Mouse (Mus musculus) embryonic fibroblast, embryonic 13.5 days (primary cell): ENCODE data around the gene Cstf2t.

ENCODE experiments used
- CTCF ChIP-seq: IDR thresholded peaks from 2 replicates; pipeline ENCODE4 v1.5.1; 2011; ENCODE audit warnings: mild to moderate bottlenecking, control low read depth, low read length, moderate library complexity, borderline replicate concordance; ENCODE audit not compliant: insufficient read depth
- POLR2A ChIP-seq: IDR thresholded peaks from 2 replicates; pipeline ENCODE4 v1.6.1; 2011; ENCODE audit warnings: low read depth, mild to moderate bottlenecking, control low read depth, low read length, moderate library complexity

DNA sequence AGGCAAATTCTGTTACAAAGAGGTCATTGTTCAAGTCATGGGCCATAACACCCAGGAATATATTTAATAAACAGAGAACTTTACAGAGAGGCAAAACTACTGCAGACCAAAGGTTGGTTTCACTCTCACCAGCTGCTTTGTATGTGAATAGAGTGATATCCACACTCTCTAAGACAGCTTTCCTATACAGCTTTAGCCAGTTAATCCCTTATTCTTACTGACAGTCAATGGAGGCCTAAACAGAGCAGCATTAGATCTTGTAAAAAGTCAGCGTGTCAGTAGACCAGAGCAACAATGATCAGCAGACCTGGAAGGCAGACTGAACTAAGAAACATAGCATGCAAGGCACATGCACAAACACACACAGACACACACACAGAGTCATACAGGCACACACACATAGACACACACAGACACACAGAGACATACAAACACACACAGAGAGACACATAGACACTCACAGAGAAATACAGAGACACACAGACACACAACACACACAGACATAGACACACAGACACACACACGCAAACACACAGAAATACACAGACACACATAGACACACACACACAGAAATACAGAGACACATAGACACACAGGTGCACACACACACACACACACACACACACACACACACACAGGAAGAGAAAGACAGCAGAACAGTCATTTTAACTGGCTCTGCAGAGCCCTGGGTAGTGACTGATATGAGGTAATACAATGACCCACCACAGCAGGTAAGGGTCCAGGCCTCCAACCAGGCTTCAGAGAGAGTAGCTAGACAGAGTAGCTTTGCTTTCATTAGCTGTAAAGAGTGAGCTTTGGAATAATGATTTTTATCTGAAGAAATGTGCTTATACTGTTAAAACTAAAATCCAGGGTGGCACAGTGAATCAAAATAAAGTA lies 41.4 kb upstream of the Cstf2t start:
- TF ChIP-seq CTCF (no peak), POLR2A (no peak)
